Mouse (Mus musculus) megakaryocyte, adult 5-6 weeks (primary cell): ENCODE measurements around the gene Slc6a11. TPM values are rescaled to one million over a fixed set of nuclear protein-coding genes. Genes with fewer than 3 reads are reported as not detected.

ENCODE experiments used
- ATAC-seq: 2 replicates; pipeline ENCODE4 v1.8.0; 2016; ENCODE audit warnings: mild to moderate bottlenecking, inconsistent platforms; ENCODE audit not compliant: poor library complexity, severe bottlenecking
- total RNA-seq, 2 experiments: library from RNA; stranded (forward) in 1 of 2; stranded (reverse) in 1 of 2; fragments of 153-499, 151-499 nt in 1 of 2; fragments of 221-1000, 200-1000 nt in 1 of 2; gene quantifications; 2 replicates each; pipeline versions ENCODE4 v1.2.3 to v1.2.4; 2015 to 2017

Slc6a11 gene
- total RNA-seq, 2 experiments from 2014 or later, result not detected

GRCm38 (mm10) chr6:114261609-114262008 lies 130.6 kb downstream of the Slc6a11 start:
- no peak for ATAC-seq

GRCm38 (mm10) chr6:114264010-114264409 lies 133.0 kb downstream of the Slc6a11 start:
- no peak for ATAC-seq

GRCm38 (mm10) chr6:114264426-114264825 lies 133.4 kb downstream of the Slc6a11 start:
- no peak for ATAC-seq

GRCm38 (mm10) chr6:114266273-114266672 lies 135.2 kb downstream of the Slc6a11 start:
- ATAC-seq, result no peak

- ATAC-seq, result no peak
Observed at GRCm38 (mm10) chr6:114267979-114268378, 136.9 kb downstream of the Slc6a11 start.

- ATAC-seq, result no peak
Observed at GRCm38 (mm10) chr6:114269589-114269988, 138.5 kb downstream of the Slc6a11 start.

GRCm38 (mm10) chr6:114270799-114271198 lies 139.8 kb downstream of the Slc6a11 start:
- ATAC-seq, result no peak

- ATAC-seq, result no peak
Observed at GRCm38 (mm10) chr6:114272279-114272678, 141.2 kb downstream of the Slc6a11 start.

- ATAC-seq, result no peak
Observed at GRCm38 (mm10) chr6:114273997-114274728, 143.1 kb downstream of the Slc6a11 start.

GRCm38 (mm10) chr6:114275800-114276199 lies 144.8 kb downstream of the Slc6a11 start:
- ATAC-seq, result no peak

GRCm38 (mm10) chr6:114282469-114283277 lies 151.6 kb downstream of the Slc6a11 start, which contains the start of gene Slc6a1:
Slc6a1 (plus strand) TSS chr6:114282635.
- ATAC-seq, result no peak

- ATAC-seq, result no peak
Observed at GRCm38 (mm10) chr6:114283278-114283770, 152.3 kb downstream of the Slc6a11 start.

- no peak for ATAC-seq
Observed at GRCm38 (mm10) chr6:114283927-114284703, 153.1 kb downstream of the Slc6a11 start.

- no peak for ATAC-seq
Observed at GRCm38 (mm10) chr6:114285424-114285823, 154.4 kb downstream of the Slc6a11 start.

GRCm38 (mm10) chr6:114289106-114289505 lies 158.1 kb downstream of the Slc6a11 start:
- ATAC-seq, result no peak

GRCm38 (mm10) chr6:114290184-114290583 lies 159.1 kb downstream of the Slc6a11 start:
- no peak for ATAC-seq

GRCm38 (mm10) chr6:114290929-114291328 lies 159.9 kb downstream of the Slc6a11 start:
- no peak for ATAC-seq

GRCm38 (mm10) chr6:114291396-114291795 lies 160.4 kb downstream of the Slc6a11 start:
- no peak for ATAC-seq

GRCm38 (mm10) chr6:114293511-114293910 lies 162.5 kb downstream of the Slc6a11 start:
- no peak for ATAC-seq

GRCm38 (mm10) chr6:114295086-114295485 lies 164.0 kb downstream of the Slc6a11 start:
- ATAC-seq, result no peak
